9 mouse cellular contexts compared by ENCODE assay signal in the genomic region with DNA sequence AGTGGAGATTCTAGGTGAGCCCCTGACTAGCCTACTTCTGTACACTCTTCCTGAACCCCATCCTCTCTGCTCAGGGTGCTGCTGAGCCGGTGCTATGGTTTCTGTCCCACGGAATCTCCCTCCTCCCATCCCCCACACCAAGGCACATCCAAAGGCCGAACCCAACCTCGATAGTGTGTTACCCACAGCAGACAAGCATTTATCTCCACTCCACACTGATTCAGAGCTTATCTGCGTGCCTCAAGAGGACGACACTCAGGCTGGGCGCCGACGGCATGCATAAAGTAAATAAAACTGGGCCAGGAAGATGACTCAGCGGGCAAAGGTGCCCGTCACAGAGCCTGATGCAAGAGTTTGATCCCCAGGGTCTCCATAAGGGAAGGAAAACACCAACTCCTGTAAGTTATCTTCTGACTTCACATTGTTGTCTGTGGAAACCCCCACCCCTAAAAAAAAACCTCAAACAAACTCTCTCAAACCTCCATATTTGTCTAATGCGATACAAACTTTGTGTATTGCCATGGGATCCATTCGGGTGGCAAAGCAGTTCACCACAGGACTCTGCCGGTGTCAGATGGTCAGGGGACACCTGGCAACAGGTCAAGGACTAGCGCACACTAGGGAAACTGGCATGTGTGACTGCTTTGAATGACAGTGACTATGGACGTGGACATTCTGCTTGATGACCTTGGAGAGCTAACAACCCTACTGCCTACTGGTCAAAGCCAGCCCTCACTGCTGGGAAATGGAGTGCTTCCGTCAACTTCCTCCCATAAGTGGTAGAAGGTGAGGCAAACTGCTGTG. TPM values are rescaled to one million over a fixed set of nuclear protein-coding genes. Genes with fewer than 3 reads are reported as not detected.
DNase-seq lines count a peak whose midpoint lies in the region; ATAC-seq and TF ChIP-seq lines count a peak whose summit lies in the region.
"Had no signal": no experiment of that assay in that cellular context is flagged by ENCODE, and none has a peak within 500 bp of the region (broad histone marks: within the 10 kb centered on the region; RNA-seq: fewer than 3 reads in every experiment).

No protein-coding gene starts in this region.

- 0 out of 2 replicates have a peak overlapping the region, but pooled peaks have one; percentile 42 for H3K27ac ChIP-seq in lung, embryonic 14.5 days (ENCODE audit: low read depth)
- peak overlapping the region; percentile 28; the same call in 1 of the 2 replicates for H3K27ac ChIP-seq in liver, adult 2 months (replicated peaks; ENCODE audit: insufficient read depth, low read depth, low read length)
- no peak overlapping the region for H3K27ac ChIP-seq in stomach, embryonic 15.5 days
- no peak overlapping the region for H3K27ac ChIP-seq in forebrain, postnatal 0 days (ENCODE audit: low read depth, low read length)

- peak; percentile 48; the same call in 1 of the 2 replicates for ATAC-seq in lung, embryonic 14.5 days (ENCODE audit: insufficient read depth)
- ATAC-seq in erythroblast, adult 5-6 weeks (replicated peaks; ENCODE audit: low FRiP score, poor library complexity, severe bottlenecking): peak; percentile 90
- peak; percentile 91 for ATAC-seq in stomach, embryonic 15.5 days (ENCODE audit: insufficient read depth, low FRiP score, low read depth)
- ATAC-seq in forebrain, postnatal 0 days: no peak

- H3K36me3 ChIP-seq in lung, embryonic 14.5 days (ENCODE audit: insufficient read depth): peaks cover 94% of the 10 kb centered on the region
- peaks cover 9% of the 10 kb centered on the region for H3K36me3 ChIP-seq in liver, adult 2 months (ENCODE audit: control insufficient read depth, insufficient read depth, low read length)
- H3K36me3 ChIP-seq in stomach, embryonic 15.5 days: peaks cover 42% of the 10 kb centered on the region
- H3K36me3 ChIP-seq in forebrain, postnatal 0 days (ENCODE audit: insufficient read depth): peaks cover 48% of the 10 kb centered on the region

- WGBS in lung, embryonic 14.5 days: 52% methylated on average over 17 of the region's 17 CpGs
- WGBS in lung, adult 2 months: 39% methylated on average over 17 of the region's 17 CpGs
- WGBS in liver, adult 2 months: 16% methylated on average over 17 of the region's 17 CpGs
- WGBS in stomach, embryonic 15.5 days: 66% methylated on average over 17 of the region's 17 CpGs
- 93% methylated on average over 17 of the region's 17 CpGs for WGBS in forebrain, postnatal 0 days

- no peaks in the 10 kb centered on the region for H3K9me3 ChIP-seq in lung, embryonic 14.5 days (ENCODE audit: low read depth, low read length)
- no peaks in the 10 kb centered on the region for H3K9me3 ChIP-seq in stomach, embryonic 15.5 days
- no peaks in the 10 kb centered on the region for H3K9me3 ChIP-seq in forebrain, postnatal 0 days (ENCODE audit: low read length)

- no peak for DNase-seq in lung, embryonic 14.5 days
- no peak for DNase-seq in lung, adult 2 months
- DNase-seq in liver, adult 2 months (ENCODE audit: extremely low read depth, low read depth, low spot score): peak; percentile 67
- DNase-seq in ovary, postnatal 36 days (ENCODE audit: low spot score): no peak
- no peak for DNase-seq in forebrain, postnatal 0 days
- no peak for DNase-seq in frontal cortex, postnatal 10 days (ENCODE audit: low spot score in 2 of 2)
- DNase-seq: kidney, adult 18-20 months had no signal

- H3K4me3 ChIP-seq in lung, embryonic 14.5 days (ENCODE audit: low read depth, low read length): no peak overlapping the region
- H3K4me3 ChIP-seq in lung, adult 2 months (replicated peaks; ENCODE audit: extremely low read depth, low read depth, low read length): no peak overlapping the region
- H3K4me3 ChIP-seq in liver, adult 2 months (ENCODE audit: insufficient read depth, low read depth, low read length): no peak overlapping the region
- H3K4me3 ChIP-seq in stomach, embryonic 15.5 days (replicated peaks): no peak overlapping the region
- H3K4me3 ChIP-seq in forebrain, postnatal 0 days (ENCODE audit: low read depth, low read length): no peak overlapping the region

- no peaks in the 10 kb centered on the region for H3K79me2 ChIP-seq in liver, adult 2 months (ENCODE audit: control insufficient read depth, insufficient read depth, low read length)

- H3K4me1 ChIP-seq in lung, embryonic 14.5 days (ENCODE audit: insufficient read depth): 0 out of 2 replicates have a peak, but pooled peaks cover 4% of the 10 kb centered on the region
- peaks cover 15% of the 10 kb centered on the region for H3K4me1 ChIP-seq in lung, adult 2 months (ENCODE audit: control insufficient read depth, insufficient read depth, low read length)
- H3K4me1 ChIP-seq in liver, adult 2 months (ENCODE audit: control insufficient read depth, insufficient read depth, low read length): peaks cover 8% of the 10 kb centered on the region; the same call in 1 of the 2 replicates
- no peaks in the 10 kb centered on the region for H3K4me1 ChIP-seq in stomach, embryonic 15.5 days
- no peaks in the 10 kb centered on the region for H3K4me1 ChIP-seq in forebrain, postnatal 0 days (ENCODE audit: insufficient read depth)

- no peak for TF ChIP-seq POLR2A in lung, adult 2 months (IDR thresholded peaks at IDR 0.05; ENCODE audit: borderline replicate concordance, extremely low read depth, low read depth, low read length)
- no peak for TF ChIP-seq POLR2A in liver, adult 2 months (IDR thresholded peaks at IDR 0.05; ENCODE audit: extremely low read depth, insufficient read depth, low read length)

- TF ChIP-seq CTCF in lung, embryonic 14.5 days (IDR thresholded peaks at IDR 0.05; ENCODE audit: low read depth): no peak
- TF ChIP-seq CTCF in lung, adult 2 months (IDR thresholded peaks at IDR 0.05; ENCODE audit: insufficient read depth, low read length): no peak
- TF ChIP-seq CTCF in liver, adult 2 months (IDR thresholded peaks at IDR 0.05; ENCODE audit: low read depth, low read length): no peak
- TF ChIP-seq CTCF in forebrain, postnatal 0 days (IDR thresholded peaks at IDR 0.05; ENCODE audit: low read depth): no peak

- H3K9ac ChIP-seq in lung, embryonic 14.5 days: no peak overlapping the region
- no peak overlapping the region for H3K9ac ChIP-seq in liver, adult 2 months (ENCODE audit: low read depth, low read length)
- no peak overlapping the region for H3K9ac ChIP-seq in stomach, embryonic 15.5 days
- no peak overlapping the region for H3K9ac ChIP-seq in forebrain, postnatal 0 days

- no peak overlapping the region for H3K4me2 ChIP-seq in lung, embryonic 14.5 days
- no peak overlapping the region for H3K4me2 ChIP-seq in stomach, embryonic 15.5 days
- H3K4me2 ChIP-seq in forebrain, postnatal 0 days (ENCODE audit: low read depth): no peak overlapping the region

- no peaks in the 10 kb centered on the region for H3K27me3 ChIP-seq in lung, embryonic 14.5 days (ENCODE audit: insufficient read depth, low read length)
- H3K27me3 ChIP-seq in liver, adult 2 months (ENCODE audit: control insufficient read depth, insufficient read depth, low read length): no peaks in the 10 kb centered on the region
- H3K27me3 ChIP-seq in stomach, embryonic 15.5 days (replicated peaks): no peaks in the 10 kb centered on the region
- no peaks in the 10 kb centered on the region for H3K27me3 ChIP-seq in forebrain, postnatal 0 days (ENCODE audit: insufficient read depth, low read length)

RNA-seq across cellular contexts. Expression of gene Tpm1, which starts 24.1 kb away (rescaled TPM):
- 635 and 725 TPM in 2 replicates for polyA plus RNA-seq in lung, embryonic 14.5 days (2014; fragmentation: Nextera tagmentation; extraction: Ambion mirVana)
- 168 and 359 TPM in 2 replicates for polyA plus RNA-seq in lung, adult 2 months (2012; rRNA removed)
- 213 and 329 TPM in 2 replicates for total RNA-seq in erythroblast, adult 5-6 weeks (2015; ENCODE audit: low replicate concordance)
- 393 and 461 TPM in 2 replicates for total RNA-seq in erythroblast, adult 5-6 weeks (2017; ENCODE audit: low replicate concordance)
- 26.0 and 35.0 TPM in 2 replicates for total RNA-seq in liver, adult 2 months (2014; rRNA removed)
- polyA plus RNA-seq in liver, adult 2 months (2012; rRNA removed): 16.1 and 17.6 TPM in 2 replicates
- polyA plus RNA-seq in stomach, embryonic 15.5 days (2015; fragmentation: Nextera tagmentation; extraction: Ambion mirVana): 1,038 and 1,102 TPM in 2 replicates
- 131 and 133 TPM in 2 replicates for total RNA-seq in forebrain, postnatal 0 days (2014; rRNA removed)
- polyA plus RNA-seq in forebrain, postnatal 0 days (2015; fragmentation: Nextera tagmentation; extraction: Ambion mirVana): 120 and 134 TPM in 2 replicates

RNA-seq across cellular contexts. Expression of gene Lactb, which starts 49.8 kb away (rescaled TPM):
- polyA plus RNA-seq in lung, embryonic 14.5 days (2014; fragmentation: Nextera tagmentation; extraction: Ambion mirVana): 8.7 and 9.8 TPM in 2 replicates
- polyA plus RNA-seq in lung, adult 2 months (2012; rRNA removed): 7.4 and 10.9 TPM in 2 replicates
- 0.96 and 12.1 TPM in 2 replicates for total RNA-seq in erythroblast, adult 5-6 weeks (2015; ENCODE audit: low replicate concordance)
- total RNA-seq in erythroblast, adult 5-6 weeks (2017; ENCODE audit: low replicate concordance): 3.2 and 7.2 TPM in 2 replicates
- 37.0 and 41.4 TPM in 2 replicates for total RNA-seq in liver, adult 2 months (2014; rRNA removed)
- polyA plus RNA-seq in liver, adult 2 months (2012; rRNA removed): 24.4 and 33.6 TPM in 2 replicates
- polyA plus RNA-seq in stomach, embryonic 15.5 days (2015; fragmentation: Nextera tagmentation; extraction: Ambion mirVana): 9.5 and 10.5 TPM in 2 replicates
- total RNA-seq in forebrain, postnatal 0 days (2014; rRNA removed): 20.3 and 20.7 TPM in 2 replicates
- 9.9 and 12.2 TPM in 2 replicates for polyA plus RNA-seq in forebrain, postnatal 0 days (2015; fragmentation: Nextera tagmentation; extraction: Ambion mirVana)

Comparison
In these comparisons a context has a peak if more than half of its experiments do, and no peak if none do; other contexts are left out.
1. H3K27ac ChIP-seq: peak in lung, embryonic 14.5 days (single experiment) and liver, adult 2 months (single experiment); none in stomach, embryonic 15.5 days (single experiment) and forebrain, postnatal 0 days (single experiment).